Mouse (Mus musculus): ENCODE data around the gene Sema6d.

The Sema6d gene

GRCm38 (mm10) chr2:124610586-124611105 lies 520.9 kb downstream of the Sema6d start:
- DNase-seq (ENCODE audit: extremely low spot score, low read depth, low spot score) = no peak

- DNase-seq (ENCODE audit: extremely low spot score, low read depth, low spot score) = no peak
Observed at GRCm38 (mm10) chr2:124611226-124611625, 521.5 kb downstream of the Sema6d start.

GRCm38 (mm10) chr2:124612276-124612675 lies 522.5 kb downstream of the Sema6d start:
- no peak for DNase-seq (ENCODE audit: extremely low spot score, low read depth, low spot score)

GRCm38 (mm10) chr2:124612727-124613510 lies 523.1 kb downstream of the Sema6d start:
- no peak for DNase-seq (ENCODE audit: extremely low spot score, low read depth, low spot score)

GRCm38 (mm10) chr2:124613671-124614210 lies 524.0 kb downstream of the Sema6d start:
- no peak for DNase-seq (ENCODE audit: extremely low spot score, low read depth, low spot score)

GRCm38 (mm10) chr2:124616746-124617145 lies 527.0 kb downstream of the Sema6d start:
- DNase-seq (ENCODE audit: extremely low spot score, low read depth, low spot score) = no peak

- DNase-seq (ENCODE audit: extremely low spot score, low read depth, low spot score) = no peak
Observed at GRCm38 (mm10) chr2:124617440-124617839, 527.7 kb downstream of the Sema6d start.

GRCm38 (mm10) chr2:124618091-124618490 lies 528.3 kb downstream of the Sema6d start:
- DNase-seq (ENCODE audit: extremely low spot score, low read depth, low spot score) = no peak

GRCm38 (mm10) chr2:124618526-124619219 lies 528.9 kb downstream of the Sema6d start:
- no peak for DNase-seq (ENCODE audit: extremely low spot score, low read depth, low spot score)

GRCm38 (mm10) chr2:124620470-124620869 lies 530.7 kb downstream of the Sema6d start:
- no peak for DNase-seq (ENCODE audit: extremely low spot score, low read depth, low spot score)

GRCm38 (mm10) chr2:124621972-124622621 lies 532.3 kb downstream of the Sema6d start:
- DNase-seq (ENCODE audit: extremely low spot score, low read depth, low spot score) = no peak

- DNase-seq (ENCODE audit: extremely low spot score, low read depth, low spot score) = no peak
Observed at GRCm38 (mm10) chr2:124624247-124624929, 534.6 kb downstream of the Sema6d start.

- no peak for DNase-seq (ENCODE audit: extremely low spot score, low read depth, low spot score)
Observed at GRCm38 (mm10) chr2:124626425-124626824, 536.7 kb downstream of the Sema6d start.

- no peak for DNase-seq (ENCODE audit: extremely low spot score, low read depth, low spot score)
Observed at GRCm38 (mm10) chr2:124627664-124628063, 537.9 kb downstream of the Sema6d start.

- no peak for DNase-seq (ENCODE audit: extremely low spot score, low read depth, low spot score)
Observed at GRCm38 (mm10) chr2:124628701-124629100, 538.9 kb downstream of the Sema6d start.

- DNase-seq (ENCODE audit: extremely low spot score, low read depth, low spot score) = no peak
Observed at GRCm38 (mm10) chr2:124634400-124634998, 544.7 kb downstream of the Sema6d start.

- no peak for DNase-seq (ENCODE audit: extremely low spot score, low read depth, low spot score)
Observed at GRCm38 (mm10) chr2:124635271-124635865, 545.6 kb downstream of the Sema6d start.

- no peak for DNase-seq (ENCODE audit: extremely low spot score, low read depth, low spot score)
Observed at GRCm38 (mm10) chr2:124637080-124637479, 547.3 kb downstream of the Sema6d start.

GRCm38 (mm10) chr2:124639221-124639963 lies 549.6 kb downstream of the Sema6d start:
- no peak for DNase-seq (ENCODE audit: extremely low spot score, low read depth, low spot score)
